Mouse (Mus musculus) lung, postnatal 14 days (tissue): Measurements from ENCODE around the gene Ttc38.
A peak's percentile ranks its signal among the peaks of the same experiment; 100 is the strongest.

ENCODE experiments used
- DNase-seq: peaks from one replicate; pipeline ENCODE4 v3.0.0; 2021

The Ttc38 gene

GRCm38 (mm10) chr15:85897113-85897512 lies 65.0 kb downstream of the Ttc38 start:
- DNase-seq: no peak

GRCm38 (mm10) chr15:85899396-85899795 lies 67.3 kb downstream of the Ttc38 start:
- no peak for DNase-seq

GRCm38 (mm10) chr15:85900318-85900717 lies 68.2 kb downstream of the Ttc38 start:
- DNase-seq: no peak

GRCm38 (mm10) chr15:85900801-85901200 lies 68.7 kb downstream of the Ttc38 start:
- no peak for DNase-seq

GRCm38 (mm10) chr15:85902505-85902904 lies 70.4 kb downstream of the Ttc38 start:
- no peak for DNase-seq

GRCm38 (mm10) chr15:85903826-85904225 lies 71.7 kb downstream of the Ttc38 start:
- DNase-seq: peak; percentile 9
